Mouse (Mus musculus) kidney, embryonic 16.5 days (tissue): Measurements from ENCODE around the gene Runx1. TPM values are rescaled to one million over a fixed set of nuclear protein-coding genes. Genes with fewer than 3 reads are reported as not detected.

Experiments
- ATAC-seq: fragments of 200-750 bp; cut with Nextera tagmentation; 2 replicates; pipeline ENCODE4 v1.8.0; 2017; ENCODE audit warnings: moderate TSS enrichment; ENCODE audit not compliant: low FRiP score, low TSS enrichment
- H3K27ac ChIP-seq: fragments of 300-500 bp; sonication (generic); 2 replicates; pipeline ENCODE4 v1.5.1; 2014; ENCODE audit warnings: low read length
- H3K27me3 ChIP-seq: fragments of 300-500 bp; sonication (generic); 2 replicates; pipeline ENCODE4 v1.6.1; 2014; ENCODE audit warnings: low read length, control low read depth, mixed read lengths; ENCODE audit not compliant: insufficient read depth
- H3K36me3 ChIP-seq: fragments of 300-500 bp; sonication (generic); 2 replicates; pipeline ENCODE4 v1.6.1; 2014; ENCODE audit warnings: low read length, control low read depth, mixed read lengths; ENCODE audit not compliant: insufficient read depth
- H3K4me1 ChIP-seq: fragments of 300-500 bp; sonication (generic); 2 replicates; pipeline ENCODE4 v1.6.1; 2014; ENCODE audit warnings: low read length, control low read depth, mixed read lengths; ENCODE audit not compliant: insufficient read depth
- H3K4me2 ChIP-seq: fragments of 300-500 bp; sonication (generic); replicated peaks from 2 replicates; pipeline ENCODE4 v1.6.1; 2014; ENCODE audit warnings: low read depth, low read length
- H3K4me3 ChIP-seq: fragments of 300-500 bp; sonication (generic); 2 replicates; pipeline ENCODE4 v1.5.1; 2014; ENCODE audit warnings: mild to moderate bottlenecking, low read length
- H3K9ac ChIP-seq: fragments of 300-500 bp; sonication (generic); replicated peaks from 2 replicates; pipeline ENCODE4 v1.6.1; 2014; ENCODE audit warnings: low read length
- H3K9me3 ChIP-seq: fragments of 300-500 bp; sonication (generic); 2 replicates; pipeline ENCODE4 v1.6.1; 2016; ENCODE audit warnings: low read length, control low read depth
- WGBS: fragments of 180-500 bp; shearing (Covaris S2); extraction: QIAGEN DNeasy Blood & Tissue Kit; methylation state at CpG from one replicate; pipeline ENCODE4 v1.1.7; 2014; 5-methylcytosine and 5-hydroxymethylcytosine counted together
- polyA plus RNA-seq: library from polyadenylated mRNA; unstranded; fragments of >200 nt; fragmentation: Nextera tagmentation; extraction: Ambion mirVana; gene quantifications from 2 replicates; pipeline ENCODE4 v1.2.1, GENCODE M21; 2015

The Runx1 gene
- polyA plus RNA-seq, 1 experiment from 2014 or later, result 1.6 TPM

- 84% methylated on average over 6 of the region's 6 CpGs for WGBS
- Histone ChIP-seq H3K4me3 (no peak overlapping the region), H3K4me2 (no peak overlapping the region)
Observed at GRCm38 (mm10) chr16:92820451-92820850, 5.5 kb downstream of the Runx1 start.

DNA sequence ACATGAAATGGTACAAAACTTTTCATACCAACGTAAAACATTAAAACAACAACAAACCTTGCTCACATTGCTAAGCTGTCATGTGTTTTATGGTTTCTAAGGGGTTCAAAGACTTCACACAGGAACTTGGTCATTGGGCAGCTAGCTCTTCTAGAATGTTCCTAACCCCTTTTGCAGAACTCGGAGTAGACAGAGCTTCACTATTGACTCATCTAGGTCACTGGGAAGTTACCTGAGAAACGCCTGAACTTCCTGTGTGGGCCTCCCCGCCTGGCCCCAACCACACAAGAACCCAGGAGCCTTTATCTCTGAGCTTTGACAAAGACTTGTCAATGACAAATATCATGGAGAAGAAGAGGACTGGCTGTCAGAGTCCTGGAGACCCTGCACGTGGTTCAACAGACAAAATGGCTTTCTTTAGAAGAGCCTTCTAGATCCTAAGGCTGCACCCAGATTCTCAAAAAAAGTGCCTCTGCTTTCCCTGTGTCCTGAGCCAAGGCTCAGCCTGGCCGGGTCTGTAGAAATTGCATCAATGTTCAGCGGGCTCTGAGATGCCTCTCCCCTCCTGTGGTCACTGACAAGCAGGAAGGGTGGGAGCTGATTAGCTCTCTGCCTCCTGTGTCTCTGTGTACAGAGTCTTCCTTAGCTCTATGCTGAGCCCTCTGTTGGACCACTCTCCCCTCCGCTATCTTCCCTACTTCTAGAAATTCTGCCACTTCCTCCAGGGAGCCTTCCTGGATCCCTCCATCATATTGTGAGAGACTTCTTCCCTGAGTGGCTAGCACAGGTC lies 7.3 kb downstream of the Runx1 start:
- no peak overlapping the region for H3K4me2 ChIP-seq
- peaks cover 9% of the 10 kb centered on the region; the same call in 1 of the 2 replicates for H3K4me1 ChIP-seq
- no peak overlapping the region for H3K4me3 ChIP-seq
- WGBS, result 80% methylated on average over 8 of the region's 8 CpGs
- H3K27ac ChIP-seq, result no peak overlapping the region
- ATAC-seq, result no peak
- no peaks in the 10 kb centered on the region for H3K9me3 ChIP-seq
- no peaks in the 10 kb centered on the region for H3K27me3 ChIP-seq
- H3K36me3 ChIP-seq, result no peaks in the 10 kb centered on the region
- H3K9ac ChIP-seq, result no peak overlapping the region

More at GRCm38 (mm10) chr16:92820451-92820850, 5.5 kb downstream of the Runx1 start:
- H3K36me3 ChIP-seq, result no peaks in the 10 kb centered on the region
- no peak overlapping the region for H3K9ac ChIP-seq
- peaks cover 9% of the 10 kb centered on the region; the same call in 1 of the 2 replicates for H3K4me1 ChIP-seq
- no peak for ATAC-seq
- no peaks in the 10 kb centered on the region for H3K27me3 ChIP-seq
- no peak overlapping the region for H3K27ac ChIP-seq
- H3K9me3 ChIP-seq, result no peaks in the 10 kb centered on the region

- no peaks in the 10 kb centered on the region for H3K4me1 ChIP-seq
- H3K36me3 ChIP-seq, result no peaks in the 10 kb centered on the region
- no peak overlapping the region for H3K9ac ChIP-seq
- no peak overlapping the region for H3K27ac ChIP-seq
- H3K27me3 ChIP-seq, result no peaks in the 10 kb centered on the region
- no peak overlapping the region for H3K4me3 ChIP-seq
- no peak overlapping the region for H3K4me2 ChIP-seq
- WGBS, result 88% methylated on average over 7 of the region's 7 CpGs
- ATAC-seq, result no peak
- no peaks in the 10 kb centered on the region for H3K9me3 ChIP-seq
Observed at GRCm38 (mm10) chr16:92816092-92816491, 9.9 kb downstream of the Runx1 start.

GRCm38 (mm10) chr16:92815195-92815527 lies 10.8 kb downstream of the Runx1 start:
- Histone ChIP-seq H3K4me1 (no peaks in the 10 kb centered on the region), H3K9me3 (no peaks in the 10 kb centered on the region), H3K9ac (no peak overlapping the region), H3K4me2 (no peak overlapping the region), H3K4me3 (no peak overlapping the region), H3K27ac (no peak overlapping the region), H3K27me3 (no peaks in the 10 kb centered on the region), H3K36me3 (no peaks in the 10 kb centered on the region)
- no peak for ATAC-seq
- WGBS, result 63% methylated on average over 2 of the region's 2 CpGs

DNA sequence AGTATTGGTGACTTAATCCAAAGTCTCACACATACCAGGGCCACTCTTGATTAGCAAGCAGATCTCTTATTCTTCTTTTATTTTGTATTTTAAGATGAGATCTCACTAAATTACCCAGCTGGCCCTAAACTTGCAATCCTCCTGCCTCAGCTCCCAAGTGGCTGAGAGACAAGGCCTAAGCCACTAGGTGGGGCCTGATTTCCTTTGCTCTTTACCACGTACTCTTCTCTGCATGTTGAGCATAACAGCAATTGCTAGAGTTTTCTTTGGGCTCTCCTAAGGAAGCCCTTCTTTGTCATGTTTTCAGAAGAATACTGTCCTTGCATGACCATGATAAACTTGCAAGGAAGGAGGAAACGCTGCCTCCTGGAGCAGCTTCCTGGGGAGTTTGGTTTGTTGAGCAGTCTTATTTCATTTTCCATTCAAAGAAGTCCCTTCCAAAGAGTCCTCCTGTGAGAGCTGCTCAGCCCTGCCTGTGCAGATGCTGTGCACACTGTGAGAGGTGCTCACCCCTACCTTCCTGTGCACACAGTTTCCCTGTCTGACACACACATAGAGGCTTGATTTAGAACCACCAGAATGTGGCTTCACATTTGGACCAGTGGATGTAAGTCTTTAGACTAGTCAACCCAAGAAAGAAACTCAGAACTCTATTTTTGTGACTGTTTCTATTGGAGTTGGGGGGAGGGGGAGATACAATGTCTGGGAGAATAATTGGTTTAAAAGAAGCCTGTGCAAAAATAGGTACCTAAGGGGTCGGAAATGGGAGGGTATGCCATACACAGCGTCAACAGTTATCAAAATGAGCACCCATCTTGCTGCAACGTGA lies 11.4 kb downstream of the Runx1 start:
- 71% methylated on average over 5 of the region's 5 CpGs for WGBS
- no peak for ATAC-seq
- no peaks in the 10 kb centered on the region for H3K9me3 ChIP-seq
- no peaks in the 10 kb centered on the region for H3K27me3 ChIP-seq
- H3K4me3 ChIP-seq, result no peak overlapping the region
- no peak overlapping the region for H3K27ac ChIP-seq
- no peak overlapping the region for H3K9ac ChIP-seq
- H3K4me2 ChIP-seq, result no peak overlapping the region
- no peaks in the 10 kb centered on the region for H3K4me1 ChIP-seq
- no peaks in the 10 kb centered on the region for H3K36me3 ChIP-seq

GRCm38 (mm10) chr16:92812405-92812804 lies 13.5 kb downstream of the Runx1 start:
- ATAC-seq, result no peak
- Histone ChIP-seq H3K27ac (no peak overlapping the region), H3K4me3 (no peak overlapping the region), H3K9ac (no peak overlapping the region), H3K27me3 (no peaks in the 10 kb centered on the region), H3K4me1 (no peaks in the 10 kb centered on the region), H3K36me3 (no peaks in the 10 kb centered on the region), H3K4me2 (no peak overlapping the region), H3K9me3 (no peaks in the 10 kb centered on the region)
- 60% methylated on average over 3 of the region's 3 CpGs for whole genome bisulfite sequencing

DNA sequence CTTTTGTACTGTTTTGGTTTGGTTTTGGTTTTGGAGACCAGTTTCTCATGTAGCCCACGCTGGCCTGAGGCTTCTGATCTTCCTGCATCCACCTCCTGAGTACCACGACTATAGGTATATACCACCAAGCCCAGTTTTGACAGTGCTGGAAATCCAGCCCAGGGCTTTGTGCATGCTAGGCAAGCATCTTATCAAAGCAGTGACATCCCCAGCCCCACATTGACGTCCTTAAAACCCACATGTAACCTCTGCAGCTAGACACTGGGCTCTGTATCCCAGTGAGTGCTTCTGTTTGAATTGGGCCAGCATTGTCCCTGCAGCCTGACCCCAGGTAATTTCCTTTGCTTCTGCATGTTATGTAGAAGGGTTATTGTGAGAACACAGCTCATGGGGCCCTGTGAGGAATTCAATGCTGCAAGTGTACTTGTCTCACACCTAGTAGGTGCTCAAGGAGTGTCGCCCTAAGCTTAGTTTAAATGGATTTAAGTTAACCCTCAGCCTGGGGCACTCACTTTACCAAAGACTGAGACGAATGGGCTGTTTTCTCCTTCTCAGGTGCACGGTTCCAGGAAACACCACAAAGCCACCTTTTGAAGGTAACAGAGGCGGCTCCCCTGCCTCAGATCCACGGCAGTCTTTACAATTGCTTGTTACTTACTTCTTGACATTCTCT lies 15.2 kb downstream of the Runx1 start:
- Histone ChIP-seq H3K27me3 (no peaks in the 10 kb centered on the region), H3K36me3 (no peaks in the 10 kb centered on the region), H3K9me3 (no peaks in the 10 kb centered on the region), H3K27ac (no peak overlapping the region), H3K4me2 (no peak overlapping the region), H3K4me1 (no peaks in the 10 kb centered on the region), H3K4me3 (no peak overlapping the region), H3K9ac (no peak overlapping the region)
- no peak for ATAC-seq
- 86% methylated on average over 8 of the region's 8 CpGs for WGBS

DNA sequence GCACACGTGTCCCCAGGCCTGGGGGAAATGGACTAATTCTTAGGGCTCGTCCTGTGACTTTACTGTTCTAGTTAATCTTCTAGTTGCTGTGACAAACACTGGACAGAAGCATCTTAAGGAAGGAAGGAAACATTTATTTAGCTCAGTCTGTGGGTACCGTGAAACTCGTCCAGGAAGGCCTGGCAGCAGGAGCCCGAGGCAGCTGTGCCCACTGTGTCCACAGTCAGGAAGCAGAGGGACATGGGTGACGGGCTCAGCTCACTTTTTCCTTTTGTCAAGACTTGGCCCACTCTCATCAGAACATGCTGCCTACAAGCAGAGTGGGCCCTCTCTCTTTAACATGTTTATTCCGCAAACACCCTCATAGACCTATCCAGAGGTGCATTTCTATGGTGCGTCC lies 18.2 kb downstream of the Runx1 start:
- 86% methylated on average over 8 of the region's 8 CpGs for WGBS

DNA sequence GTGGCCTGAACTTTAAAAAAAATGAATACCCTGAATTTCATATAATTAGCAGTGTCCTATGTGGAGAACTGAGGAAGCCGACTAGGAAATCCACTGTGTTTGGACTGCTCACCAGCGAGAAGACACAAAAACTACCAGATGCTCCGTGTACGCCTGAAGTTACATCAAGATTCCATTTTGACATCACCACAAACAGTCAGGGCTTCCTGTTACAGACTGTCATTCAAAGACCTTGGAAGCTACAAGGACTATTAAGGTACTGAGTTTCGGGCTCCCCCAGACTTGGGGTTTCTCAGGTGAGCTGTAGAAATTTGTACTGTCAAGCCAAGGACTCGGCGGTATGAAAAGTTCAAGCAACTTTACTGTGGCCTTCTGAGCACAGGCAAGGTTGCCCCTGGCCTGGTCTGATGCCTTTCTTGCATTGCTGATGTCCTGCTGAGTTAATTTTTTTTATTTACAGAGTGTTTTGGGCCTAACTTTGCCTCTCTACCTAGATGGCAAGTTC lies 22.8 kb downstream of the Runx1 start:
- H3K27me3 ChIP-seq, result no peaks in the 10 kb centered on the region
- 85% methylated on average over 7 of the region's 7 CpGs for WGBS

More for the DNA sequence above, 18.2 kb downstream of the Runx1 start:
- H3K4me3 ChIP-seq, result no peak overlapping the region
- H3K9ac ChIP-seq, result no peak overlapping the region
- H3K4me1 ChIP-seq, result no peaks in the 10 kb centered on the region
- no peaks in the 10 kb centered on the region for H3K36me3 ChIP-seq
- H3K27me3 ChIP-seq, result no peaks in the 10 kb centered on the region
- H3K9me3 ChIP-seq, result no peaks in the 10 kb centered on the region
- H3K27ac ChIP-seq, result no peak overlapping the region
- no peak for ATAC-seq
- H3K4me2 ChIP-seq, result no peak overlapping the region

More for the DNA sequence above, 22.8 kb downstream of the Runx1 start:
- Histone ChIP-seq H3K4me1 (no peaks in the 10 kb centered on the region), H3K9me3 (no peaks in the 10 kb centered on the region), H3K9ac (no peak overlapping the region), H3K4me3 (no peak overlapping the region), H3K36me3 (no peaks in the 10 kb centered on the region), H3K27ac (no peak overlapping the region), H3K4me2 (no peak overlapping the region)
- ATAC-seq, result no peak
